9 mouse cellular contexts compared by ENCODE assay signal in genomic region chr10:93145088-93145487, GRCm38 (mm10). TPM values are rescaled to one million over a fixed set of nuclear protein-coding genes. Genes with fewer than 3 reads are reported as not detected.
DNase-seq lines count a peak whose midpoint lies in the region; ATAC-seq and TF ChIP-seq lines count a peak whose summit lies in the region.
"Had no signal": no experiment of that assay in that cellular context is flagged by ENCODE, and none has a peak within 500 bp of the region (broad histone marks: within the 10 kb centered on the region; RNA-seq: fewer than 3 reads in every experiment).

No protein-coding gene starts in this region.

- no peaks in the 10 kb centered on the region for H3K27me3 ChIP-seq in lung, postnatal 0 days (replicated peaks; ENCODE audit: insufficient read depth, low read length)
- no peaks in the 10 kb centered on the region for H3K27me3 ChIP-seq in stomach, postnatal 0 days (ENCODE audit: control insufficient read depth, insufficient read depth, low read length)
- peaks cover under 1% of the 10 kb centered on the region; the same call in 1 of the 2 replicates for H3K27me3 ChIP-seq in embryonic facial prominence, embryonic 10.5 days (replicated peaks; ENCODE audit: low read depth, poor library complexity, severe bottlenecking)

- no peak for TF ChIP-seq CTCF in lung, postnatal 0 days (IDR thresholded peaks at IDR 0.05)
- TF ChIP-seq CTCF in stomach, postnatal 0 days (IDR thresholded peaks at IDR 0.05; ENCODE audit: low read depth): no peak

- TF ChIP-seq EP300 in lung, postnatal 0 days (IDR thresholded peaks at IDR 0.05): no peak
- no peak for TF ChIP-seq EP300 in stomach, postnatal 0 days (optimal IDR thresholded peaks at IDR 0.05)

- 56% methylated on average over 10 of the region's 10 CpGs for WGBS in lung, postnatal 0 days
- WGBS in stomach, postnatal 0 days: 36% methylated on average over 10 of the region's 10 CpGs
- 91% methylated on average over 10 of the region's 10 CpGs for WGBS in embryonic facial prominence, embryonic 10.5 days

- H3K36me3 ChIP-seq in lung, postnatal 0 days (ENCODE audit: insufficient read depth, low read length): no peaks in the 10 kb centered on the region
- H3K36me3 ChIP-seq in stomach, postnatal 0 days (ENCODE audit: control insufficient read depth, insufficient read depth, low read length): no peaks in the 10 kb centered on the region
- H3K36me3 ChIP-seq in embryonic facial prominence, embryonic 10.5 days (replicated peaks): no peaks in the 10 kb centered on the region

- H3K4me2 ChIP-seq in lung, postnatal 0 days (replicated peaks; ENCODE audit: low read depth, low read length): no peak overlapping the region
- no peak overlapping the region for H3K4me2 ChIP-seq in stomach, postnatal 0 days (replicated peaks; ENCODE audit: low read depth)

- peak; percentile 55 to 56 for DNase-seq in frontal cortex, postnatal 36 days (ENCODE audit: low spot score in 2 of 2)
- no peak for DNase-seq in frontal cortex, postnatal 14 days (ENCODE audit: low spot score in 2 of 2)
- peak; percentile 84 for DNase-seq in brain, adult 2 months (ENCODE audit: low read depth, low spot score)
- peak; percentile 80 for DNase-seq in lung, postnatal 0 days (ENCODE audit: low spot score)
- DNase-seq in stomach, postnatal 0 days (ENCODE audit: low spot score): peak; percentile 77
- no peak for DNase-seq in cerebellum, postnatal 36 days
- no peak for DNase-seq in kidney, postnatal 14 days
- DNase-seq in embryonic facial prominence, embryonic 10.5 days (ENCODE audit: low spot score): no peak

- no peak overlapping the region for H3K27ac ChIP-seq in lung, postnatal 0 days (ENCODE audit: low read length)
- H3K27ac ChIP-seq in stomach, postnatal 0 days (replicated peaks): no peak overlapping the region
- H3K27ac ChIP-seq in embryonic facial prominence, embryonic 10.5 days (replicated peaks): no peak overlapping the region
- H3K27ac ChIP-seq: kidney, postnatal 0 days had no signal

- H3K9ac ChIP-seq in lung, postnatal 0 days (replicated peaks; ENCODE audit: low read depth): no peak overlapping the region
- no peak overlapping the region for H3K9ac ChIP-seq in stomach, postnatal 0 days (ENCODE audit: low read length)

- no peak overlapping the region for H3K4me3 ChIP-seq in lung, postnatal 0 days (ENCODE audit: low read depth, low read length)
- no peak overlapping the region for H3K4me3 ChIP-seq in stomach, postnatal 0 days (ENCODE audit: low read depth, low read length)
- no peak overlapping the region for H3K4me3 ChIP-seq in embryonic facial prominence, embryonic 10.5 days

- ATAC-seq in lung, postnatal 0 days: peak; percentile 75
- peak; percentile 95 for ATAC-seq in stomach, postnatal 0 days (ENCODE audit: low FRiP score, low TSS enrichment)

- H3K9me3 ChIP-seq in lung, postnatal 0 days (ENCODE audit: low read length): no peaks in the 10 kb centered on the region
- no peaks in the 10 kb centered on the region for H3K9me3 ChIP-seq in stomach, postnatal 0 days (ENCODE audit: control insufficient read depth, low read length)
- H3K9me3 ChIP-seq in embryonic facial prominence, embryonic 10.5 days: no peaks in the 10 kb centered on the region

- no peaks in the 10 kb centered on the region for H3K4me1 ChIP-seq in lung, postnatal 0 days (ENCODE audit: insufficient read depth, low read depth, low read length)
- no peaks in the 10 kb centered on the region for H3K4me1 ChIP-seq in stomach, postnatal 0 days (replicated peaks; ENCODE audit: control insufficient read depth, insufficient read depth)
- peaks cover 6% of the 10 kb centered on the region; the same call in 1 of the 2 replicates for H3K4me1 ChIP-seq in embryonic facial prominence, embryonic 10.5 days

RNA-seq across cellular contexts. Expression of gene Cdk17, which starts 15.6 kb away (rescaled TPM):
- polyA plus RNA-seq in lung, postnatal 0 days (2015; fragmentation: Nextera tagmentation; extraction: Ambion mirVana): 12.6 and 15.1 TPM in 2 replicates
- 8.2 and 8.6 TPM in 2 replicates for polyA plus RNA-seq in stomach, postnatal 0 days (2015; fragmentation: Nextera tagmentation; extraction: Ambion mirVana)
- polyA plus RNA-seq in embryonic facial prominence, embryonic 10.5 days (2016; fragmentation: Nextera tagmentation; extraction: Ambion mirVana): 18.1 and 19.0 TPM in 2 replicates

Comparison
In these comparisons a context has a peak if more than half of its experiments do, and no peak if none do; other contexts are left out.
1. DNase-seq: peak in frontal cortex, postnatal 36 days (2 of 2), brain, adult 2 months (single experiment), lung, postnatal 0 days (single experiment) and stomach, postnatal 0 days (single experiment); none in frontal cortex, postnatal 14 days (0 of 2), cerebellum, postnatal 36 days (0 of 2), kidney, postnatal 14 days (single experiment) and embryonic facial prominence, embryonic 10.5 days (single experiment).